Mouse (Mus musculus): ENCODE data around the gene Tbl1xr1.

Gene Tbl1xr1

DNA sequence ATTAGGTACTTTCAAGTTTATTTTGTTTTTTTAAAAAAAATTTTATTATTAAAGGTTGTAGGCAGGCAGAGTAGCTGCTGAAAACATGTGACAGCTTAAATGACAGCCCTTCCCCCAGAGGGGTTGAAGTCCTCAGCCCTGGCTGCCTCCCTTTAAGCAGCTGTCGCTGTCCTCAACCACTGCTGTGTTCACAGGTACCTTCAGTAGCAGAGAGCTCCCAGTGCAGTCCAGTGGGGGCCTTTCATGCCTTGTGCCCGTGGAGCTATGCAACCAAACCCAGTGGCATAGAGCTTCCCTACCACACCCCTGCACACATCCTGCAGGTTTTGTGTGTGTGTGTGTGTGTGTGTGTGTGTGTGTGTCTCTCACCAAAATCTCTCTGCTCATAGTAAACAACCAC, 38.8 kb downstream of the Tbl1xr1 start:
- TF ChIP-seq GATA4 (IDR thresholded peaks at IDR 0.05; ENCODE audit: insufficient replicate concordance, low read length) = no peak

DNA sequence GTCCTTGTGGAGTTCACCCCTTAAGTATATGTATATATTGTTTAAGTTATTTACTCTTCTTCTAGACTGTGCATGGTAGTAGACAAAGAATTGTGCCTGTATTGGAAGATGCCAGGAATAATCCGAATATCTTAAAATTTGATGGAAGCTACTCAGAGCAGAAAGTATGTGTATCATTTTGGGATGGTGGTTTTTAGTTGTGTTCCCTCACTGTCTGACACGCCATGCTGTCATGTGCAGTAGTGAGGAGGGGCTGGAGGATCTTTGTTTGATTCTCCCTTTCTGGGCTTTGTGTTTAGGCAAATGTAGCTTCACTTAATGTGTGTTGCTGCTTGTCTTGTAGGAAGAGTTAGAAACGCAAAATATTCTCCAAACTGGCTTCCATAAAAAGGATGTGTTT, 39.2 kb downstream of the Tbl1xr1 start:
- TF ChIP-seq GATA4 (IDR thresholded peaks at IDR 0.05; ENCODE audit: insufficient replicate concordance, low read length) = no peak

DNA sequence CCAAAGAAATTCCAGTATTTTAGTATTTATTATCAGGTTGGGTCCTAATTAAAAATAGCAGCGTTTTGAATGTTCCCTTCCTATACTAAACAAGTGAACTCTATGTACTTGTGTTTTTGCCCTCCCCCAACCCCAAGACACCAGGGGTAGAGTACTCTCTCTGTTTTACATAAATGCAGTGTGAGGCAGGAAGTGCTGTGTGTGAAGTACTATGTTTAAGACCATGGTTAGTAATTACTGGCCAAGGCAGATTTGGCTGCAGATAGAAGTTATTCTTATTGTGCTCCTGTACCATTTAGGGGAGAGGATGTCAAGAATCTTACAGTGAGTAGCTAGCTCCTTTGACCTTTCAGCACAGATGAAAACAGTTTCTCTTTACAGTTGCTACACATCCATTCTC, 39.7 kb downstream of the Tbl1xr1 start:
- no peak for TF ChIP-seq GATA4 (IDR thresholded peaks at IDR 0.05; ENCODE audit: insufficient replicate concordance, low read length)

DNA sequence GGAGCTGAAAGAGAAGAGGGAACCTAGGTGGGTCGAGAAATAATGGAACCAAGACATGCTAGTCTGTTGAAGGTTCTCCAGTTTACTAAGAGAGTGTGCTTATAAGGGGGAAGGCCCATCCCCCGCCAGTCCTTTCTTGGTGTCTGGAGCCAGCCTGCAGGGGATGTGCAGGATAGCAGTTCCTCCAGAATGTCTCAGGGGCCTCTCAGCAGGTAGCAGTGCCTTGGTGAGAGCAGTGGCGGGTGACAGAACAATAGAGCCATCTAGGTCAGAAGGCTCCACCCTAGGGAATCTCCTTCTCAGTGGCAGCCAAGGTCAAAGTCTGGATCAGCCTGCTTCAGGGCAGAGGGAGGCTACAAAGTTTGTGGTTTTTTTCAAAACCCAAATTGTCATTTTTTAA, 45.3 kb downstream of the Tbl1xr1 start:
- TF ChIP-seq GATA4 (IDR thresholded peaks at IDR 0.05; ENCODE audit: insufficient replicate concordance, low read length) = no peak

DNA sequence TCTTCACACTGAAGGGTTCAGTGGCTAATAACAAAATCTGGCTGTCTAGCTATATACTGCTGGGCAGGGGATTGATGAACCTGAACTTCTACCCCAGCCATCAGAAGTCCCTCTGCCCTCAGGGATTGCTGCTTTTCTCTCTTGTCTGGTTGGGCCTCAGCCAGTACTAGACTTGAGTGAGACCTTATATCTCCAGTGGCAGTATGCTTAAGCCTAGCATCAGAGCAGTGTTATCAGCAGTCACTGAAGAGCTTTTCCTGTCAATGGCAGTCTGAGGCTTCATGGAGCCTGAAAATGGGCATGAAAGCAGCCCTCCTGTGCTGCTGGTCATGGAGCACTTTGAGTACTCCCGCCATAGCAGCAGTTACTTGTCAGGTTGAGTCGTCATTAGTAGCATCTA, 46.7 kb downstream of the Tbl1xr1 start:
- no peak for TF ChIP-seq GATA4 (IDR thresholded peaks at IDR 0.05; ENCODE audit: insufficient replicate concordance, low read length)

DNA sequence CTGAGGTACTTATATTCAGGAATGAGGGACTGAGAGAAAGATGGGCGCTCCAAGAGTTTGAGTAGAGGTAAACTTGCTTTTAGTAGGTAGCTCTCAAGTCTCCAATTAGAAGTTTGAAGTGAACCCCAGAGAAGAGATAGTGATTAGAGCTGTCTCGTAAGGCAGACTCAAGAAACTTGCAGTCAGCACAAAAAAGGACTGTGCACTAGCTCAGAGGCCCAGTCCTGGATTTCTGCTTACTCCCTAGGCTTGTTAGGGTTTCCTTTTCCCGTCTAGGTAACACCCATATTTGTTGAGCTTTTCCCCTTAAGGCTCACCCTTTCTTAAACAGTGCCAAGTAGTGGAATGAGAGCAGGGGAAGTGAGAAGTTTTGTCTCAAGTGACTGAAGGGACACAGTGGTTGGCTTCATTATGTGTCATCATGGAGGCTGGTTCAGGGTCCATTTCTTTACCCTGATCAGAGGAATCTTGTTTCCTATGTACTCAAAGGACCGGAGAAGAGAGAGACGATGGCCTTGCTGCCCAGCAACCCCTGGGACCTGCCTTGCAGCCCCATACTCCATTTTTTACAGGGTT, 49.9 kb downstream of the Tbl1xr1 start:
- no peak for TF ChIP-seq GATA4 (IDR thresholded peaks at IDR 0.05; ENCODE audit: insufficient replicate concordance, low read length)

DNA sequence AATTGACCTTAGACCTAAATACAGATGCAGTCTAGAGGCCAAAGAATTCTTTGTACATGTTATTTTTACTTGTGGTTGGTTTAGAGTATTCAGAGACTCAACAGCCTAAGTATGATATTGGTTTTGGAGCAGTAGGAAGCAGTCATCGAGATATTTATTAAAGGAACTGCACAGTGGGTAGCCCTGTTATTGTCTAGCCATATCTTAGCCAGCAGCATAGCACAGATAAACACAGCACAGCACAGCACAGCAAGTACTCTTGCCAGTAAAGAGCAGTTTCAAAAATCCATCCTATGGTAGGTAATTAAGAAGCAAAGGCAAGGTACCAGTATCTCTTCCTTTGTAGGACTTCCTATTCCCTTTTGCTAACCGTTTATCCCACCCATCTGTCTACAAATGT, 54.8 kb downstream of the Tbl1xr1 start:
- no peak for TF ChIP-seq GATA4 (IDR thresholded peaks at IDR 0.05; ENCODE audit: insufficient replicate concordance, low read length)

DNA sequence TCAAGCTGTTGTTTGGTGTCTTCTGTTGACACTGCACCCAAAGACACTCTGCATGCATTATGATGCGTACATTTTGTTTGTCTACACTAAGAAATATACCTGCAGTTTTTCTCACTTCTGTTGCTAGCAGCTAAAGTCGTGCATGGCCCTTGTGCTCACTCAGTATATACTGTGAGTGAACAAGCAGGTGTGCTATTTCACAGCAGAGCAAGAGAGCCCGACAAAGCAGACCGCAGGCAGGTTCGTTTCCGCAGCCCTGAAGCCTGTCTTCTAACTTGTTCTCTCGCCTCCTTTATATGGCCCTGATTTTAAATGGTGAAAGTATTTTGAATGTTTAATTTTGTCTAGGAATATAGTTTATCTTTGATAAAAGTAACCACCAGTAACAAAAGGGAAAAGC, 57.2 kb downstream of the Tbl1xr1 start:
- no peak for TF ChIP-seq GATA4 (IDR thresholded peaks at IDR 0.05; ENCODE audit: insufficient replicate concordance, low read length)

DNA sequence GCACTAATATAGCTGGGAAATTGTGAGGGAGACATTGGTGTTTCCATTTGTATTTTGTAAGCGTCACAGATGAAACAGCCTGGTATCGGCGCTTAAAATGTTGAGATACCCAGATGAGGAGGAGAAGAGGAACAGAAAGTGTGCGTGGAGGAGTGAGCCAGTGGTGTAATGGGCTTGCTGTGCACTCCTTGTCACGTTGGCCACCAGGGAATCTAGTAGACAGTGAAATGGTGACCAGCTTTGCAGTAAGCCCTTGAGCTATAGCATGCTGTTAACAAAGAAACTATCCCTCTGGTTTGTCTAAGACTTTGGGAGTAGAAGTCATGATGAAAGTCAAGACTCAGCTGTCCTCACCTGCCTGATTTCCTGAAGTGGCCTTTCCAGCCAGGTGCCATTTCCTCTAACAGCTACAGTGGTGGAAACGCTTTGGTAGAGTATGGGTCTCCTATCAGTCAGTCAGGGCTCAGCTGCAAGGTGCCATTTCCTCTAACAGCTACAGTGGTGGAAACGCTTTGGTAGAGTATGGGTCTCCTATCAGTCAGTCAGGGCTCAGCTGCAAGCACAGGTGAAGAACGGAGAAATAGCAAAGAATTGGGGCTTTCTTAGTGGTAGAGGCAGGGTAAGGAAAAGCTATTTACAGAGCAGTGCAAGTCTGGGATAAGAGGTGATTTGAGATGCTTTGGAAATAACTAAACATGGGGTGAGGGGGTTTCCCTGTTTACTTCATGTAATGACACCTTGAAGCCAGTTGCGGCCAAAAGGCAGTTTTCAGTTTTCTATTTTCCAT, 61.5 kb downstream of the Tbl1xr1 start:
- TF ChIP-seq GATA4 (IDR thresholded peaks at IDR 0.05; ENCODE audit: insufficient replicate concordance, low read length) = no peak

DNA sequence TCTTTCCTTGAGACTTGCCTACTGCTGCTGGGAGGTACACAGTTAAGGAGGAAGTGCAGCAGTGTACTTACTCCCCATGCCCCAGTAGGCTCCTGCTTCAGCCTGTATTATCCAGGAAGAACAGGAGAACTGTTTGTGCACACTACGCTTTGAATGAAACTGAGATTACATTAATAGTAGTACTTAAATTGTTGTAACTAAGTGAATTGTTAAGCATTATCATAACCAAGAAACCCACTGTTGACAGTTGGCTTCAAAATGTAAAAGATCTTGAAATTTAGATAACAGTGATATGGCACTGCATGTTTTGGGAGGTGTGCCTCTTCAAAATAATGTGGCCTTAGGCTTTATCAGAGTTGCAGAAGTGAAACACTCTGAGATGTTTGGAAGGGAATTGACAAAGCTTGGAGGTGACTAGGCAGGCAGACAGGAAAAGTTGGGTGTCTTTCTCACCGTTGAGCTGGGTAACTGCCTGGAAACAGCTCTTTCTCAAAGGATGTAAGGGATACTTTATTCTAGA, 62.2 kb downstream of the Tbl1xr1 start:
- no peak for TF ChIP-seq GATA4 (IDR thresholded peaks at IDR 0.05; ENCODE audit: insufficient replicate concordance, low read length)

DNA sequence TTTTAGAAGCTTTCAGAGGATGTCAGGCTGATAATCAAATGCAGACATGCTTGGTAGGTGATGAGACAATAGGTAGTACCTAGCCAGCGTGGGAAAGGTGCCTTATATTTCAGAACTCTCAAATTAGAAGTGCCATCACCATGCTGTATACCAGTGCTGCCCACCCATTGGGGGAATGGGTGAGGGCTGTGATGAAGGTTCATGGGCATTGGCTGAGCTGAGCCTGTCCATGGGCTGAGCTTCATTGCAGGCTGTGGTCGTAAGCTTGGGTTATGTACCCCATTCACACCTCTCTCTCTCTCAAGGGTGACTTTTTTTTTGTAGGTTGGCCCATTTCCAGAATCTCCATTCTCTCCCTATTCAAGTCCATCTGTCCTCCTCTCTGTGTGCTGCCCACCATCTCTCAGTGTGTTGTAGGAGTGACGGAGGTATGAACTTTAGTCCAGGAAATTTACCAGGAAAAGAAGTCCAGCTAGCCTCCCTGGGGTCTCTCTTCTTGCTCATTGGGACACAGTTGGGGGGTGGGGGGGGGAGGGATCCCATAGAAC, 63.7 kb downstream of the Tbl1xr1 start:
- no peak for TF ChIP-seq GATA4 (IDR thresholded peaks at IDR 0.05; ENCODE audit: insufficient replicate concordance, low read length)

DNA sequence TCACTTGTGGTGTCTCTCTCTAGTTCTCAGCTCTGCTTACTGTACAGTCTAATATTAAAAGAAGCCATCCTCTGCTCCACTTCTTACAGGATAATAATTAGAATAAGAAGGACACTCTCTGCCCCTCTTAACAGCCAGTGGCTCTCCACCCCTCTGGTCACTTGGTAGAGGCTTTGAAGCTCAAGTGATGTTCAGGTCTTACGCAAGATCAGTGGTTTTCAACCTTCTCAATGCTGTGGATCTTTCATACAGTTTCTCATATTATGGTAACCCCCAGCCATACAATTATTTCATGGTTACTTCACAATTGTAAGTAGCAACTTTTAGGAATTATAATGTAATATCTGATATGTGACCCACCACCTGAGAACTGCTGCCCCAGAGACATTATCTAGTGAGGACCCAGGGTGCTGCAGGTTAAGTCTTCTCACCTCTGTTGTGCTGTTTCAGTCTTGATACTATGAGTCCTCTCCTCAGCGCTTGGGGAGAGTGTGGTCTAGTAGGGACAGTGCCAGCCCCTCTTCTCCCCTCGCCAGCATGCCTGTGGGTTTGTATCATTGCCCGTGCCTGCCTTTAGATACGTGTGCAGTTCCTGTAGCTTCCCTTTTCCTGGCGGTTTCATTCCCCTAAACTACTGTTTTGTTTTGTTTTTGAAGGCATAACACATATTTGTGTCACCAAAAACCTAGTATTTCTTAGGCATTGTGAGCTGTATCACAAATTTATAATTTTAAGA, 65.7 kb downstream of the Tbl1xr1 start:
- no peak for TF ChIP-seq GATA4 (IDR thresholded peaks at IDR 0.05; ENCODE audit: insufficient replicate concordance, low read length)

DNA sequence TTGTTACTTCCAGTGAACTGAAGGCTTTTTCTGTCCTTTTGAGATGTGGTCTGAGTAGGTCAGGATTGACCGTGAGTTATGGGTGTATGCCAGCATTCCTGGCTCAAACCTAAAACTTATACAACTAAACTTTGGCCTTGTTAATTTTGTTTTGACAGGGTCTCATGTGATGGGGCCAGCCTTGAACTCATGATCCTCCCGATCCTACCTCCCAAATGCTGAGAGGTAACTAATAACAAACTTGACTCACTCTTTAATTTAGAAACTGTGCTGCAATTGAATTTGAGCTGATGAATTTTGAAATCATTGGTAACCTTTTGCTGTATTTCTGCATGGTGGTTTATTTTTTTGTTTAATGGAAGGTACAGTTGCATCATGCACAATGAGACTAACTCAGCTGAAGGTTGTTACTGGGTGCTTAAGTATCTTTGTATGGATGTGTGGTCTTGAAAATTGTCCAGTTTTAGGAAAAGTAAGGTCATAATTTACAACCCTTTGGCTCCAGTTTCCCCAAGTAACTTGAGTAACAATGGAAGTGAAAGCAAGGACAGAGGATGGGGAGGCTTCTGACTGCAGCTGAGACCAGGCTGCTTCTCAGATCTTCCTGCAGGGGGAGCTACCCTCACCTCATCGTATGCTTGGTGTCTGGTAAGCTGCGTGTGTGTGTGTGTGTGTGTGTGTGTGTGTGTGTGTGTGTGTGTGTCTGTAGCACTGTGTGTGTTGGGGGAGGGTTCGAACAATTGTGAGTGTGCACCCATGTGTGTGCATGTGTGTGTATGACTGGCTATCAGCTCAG, 66.6 kb downstream of the Tbl1xr1 start:
- no peak for TF ChIP-seq GATA4 (IDR thresholded peaks at IDR 0.05; ENCODE audit: insufficient replicate concordance, low read length)

DNA sequence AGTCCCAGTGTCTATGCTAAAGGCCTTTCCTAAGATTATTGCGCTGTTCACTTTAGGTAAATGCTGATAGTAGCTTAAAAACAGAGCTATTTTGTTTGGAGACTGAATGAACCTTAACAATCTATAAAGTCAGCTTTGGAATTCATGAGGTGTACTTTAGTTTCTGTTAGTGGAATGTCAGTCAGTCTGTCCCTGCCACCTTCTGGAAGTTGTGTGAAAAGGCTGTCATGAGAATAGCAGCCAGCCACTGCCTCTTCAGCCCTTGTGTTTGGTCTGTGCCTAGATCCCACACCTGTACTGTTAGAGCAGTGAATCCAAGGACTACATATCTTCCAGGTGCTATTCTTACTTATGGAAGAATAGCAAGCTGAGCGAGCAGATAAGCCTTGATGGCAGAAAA, 67.8 kb downstream of the Tbl1xr1 start:
- no peak for TF ChIP-seq GATA4 (IDR thresholded peaks at IDR 0.05; ENCODE audit: insufficient replicate concordance, low read length)

DNA sequence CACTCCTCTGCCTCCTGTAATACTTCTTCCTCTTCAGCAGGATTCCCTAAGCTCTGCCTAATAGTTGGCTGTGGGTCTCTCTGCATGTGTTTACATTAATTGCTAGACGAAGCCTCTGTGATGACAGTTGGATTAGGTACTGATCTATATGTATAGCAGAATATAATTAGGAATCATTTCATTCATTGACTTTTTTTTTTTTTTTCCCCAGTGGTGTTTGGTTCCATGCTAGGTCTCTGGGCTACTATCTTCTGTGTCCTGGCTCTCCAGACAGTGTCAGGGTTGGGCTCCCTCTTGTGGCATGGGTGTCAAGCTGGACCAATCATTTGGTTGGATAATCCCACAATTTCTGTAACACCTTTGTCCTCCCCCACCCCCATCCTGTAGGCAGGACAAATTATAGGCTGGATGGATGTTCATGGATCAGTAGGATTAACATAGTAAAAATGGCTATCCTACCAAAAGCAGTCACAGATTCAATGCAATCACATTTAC, 71.0 kb downstream of the Tbl1xr1 start:
- TF ChIP-seq GATA4 (IDR thresholded peaks at IDR 0.05; ENCODE audit: insufficient replicate concordance, low read length) = no peak
